Mouse (Mus musculus) left cerebral cortex, postnatal 4 days (tissue): ENCODE results near the gene Adcy3. TPM values are rescaled to one million over a fixed set of nuclear protein-coding genes. Genes with fewer than 3 reads are reported as not detected.

ENCODE experiments used
- DNase-seq: peaks from one replicate; pipeline ENCODE4 v3.0.0-alpha.2; 2022
- intact Hi-C: fragments of 180-260 bp; cut with DNase I; formaldehyde crosslinking; loops from one replicate; pipeline ENCODE4 v1.15.1; 2025
- total RNA-seq, 2 experiments: library from RNA; stranded (reverse); gene quantifications; 2 replicates each; pipeline ENCODE4 v1.2.3; 2021

The Adcy3 gene
- total RNA-seq, 2 experiments from 2014 or later: 42.4 to 43.0 TPM

DNA sequence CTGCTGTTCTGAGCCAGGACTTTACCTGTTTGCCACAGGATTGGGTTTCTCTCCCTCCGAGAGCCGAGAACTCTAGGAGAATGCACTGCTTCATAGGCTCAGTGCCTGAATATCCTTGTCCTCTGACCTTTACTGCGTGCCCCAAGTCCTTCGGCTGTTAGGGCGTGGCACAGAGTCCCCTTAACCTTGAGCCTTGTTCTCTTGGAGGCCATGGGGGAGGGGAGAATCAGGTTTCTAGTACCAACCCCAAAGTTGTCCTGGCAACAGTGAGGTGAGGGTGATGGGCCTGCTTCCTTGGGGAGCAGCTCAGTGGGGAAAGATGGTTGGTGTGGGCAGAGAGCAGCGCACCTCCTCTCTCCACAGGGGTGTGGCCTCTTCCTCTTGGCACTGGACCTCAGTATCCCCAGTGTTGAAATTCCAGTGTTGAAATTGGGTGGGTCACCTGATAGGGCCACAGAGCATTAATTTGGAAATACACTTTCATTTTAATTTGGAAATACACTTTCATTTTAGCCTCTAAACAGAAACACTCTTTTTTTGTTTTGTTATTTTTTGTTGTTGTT lies 46.8 kb downstream of the Adcy3 start:
- intact Hi-C loops: no loop called here
- no peak for DNase-seq

GRCm38 (mm10) chr12:4180507-4180906 lies 47.6 kb downstream of the Adcy3 start:
- DNase-seq: no peak
- intact Hi-C loops: no loop called here

- intact Hi-C loops: no loop called here
- no peak for DNase-seq
Observed at GRCm38 (mm10) chr12:4184648-4185047, 51.7 kb downstream of the Adcy3 start.

GRCm38 (mm10) chr12:4188171-4189059 lies 55.5 kb downstream of the Adcy3 start:
- DNase-seq: peak; percentile 78
- intact Hi-C loops: no loop called here

DNA sequence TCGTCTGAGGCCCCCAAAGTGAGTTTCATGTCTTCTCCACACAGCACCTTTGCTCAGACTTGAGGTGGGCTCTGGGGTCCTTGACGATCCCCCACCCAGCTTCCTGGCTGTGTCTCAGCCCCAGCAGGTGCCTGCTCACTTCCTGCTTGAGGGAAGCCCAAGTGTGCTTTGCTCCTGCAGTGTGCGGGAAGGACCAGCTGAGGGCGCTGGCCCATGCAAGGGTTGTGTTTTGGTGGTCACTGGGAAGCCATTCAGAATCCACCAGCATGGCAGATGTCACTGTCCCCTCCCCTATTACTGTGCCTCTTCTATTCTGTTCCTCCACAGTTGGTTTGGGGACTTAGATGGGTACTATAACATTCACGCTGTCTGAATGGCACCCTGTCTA lies 56.2 kb downstream of the Adcy3 start:
- DNase-seq: peak; percentile 48
- intact Hi-C loops: no loop called here

DNA sequence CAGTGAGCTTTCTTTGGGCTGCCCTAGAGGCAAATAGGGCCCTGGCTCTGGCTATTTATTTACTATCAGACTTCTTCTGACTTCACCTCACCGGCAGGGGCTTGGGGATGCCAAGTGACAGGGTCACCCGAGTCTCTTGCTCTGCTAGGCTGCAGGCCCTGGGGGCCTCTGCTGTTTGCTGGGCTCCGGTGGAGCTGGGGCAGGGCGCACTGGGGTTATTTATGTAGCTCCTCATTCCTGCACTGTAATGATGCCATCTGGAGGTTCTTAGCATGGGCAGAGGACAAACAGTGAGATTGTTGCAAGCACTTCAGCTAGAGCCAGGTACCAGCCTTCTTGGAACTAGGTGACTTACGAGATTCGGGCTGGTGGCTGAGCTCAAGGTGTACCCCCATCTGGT lies 59.6 kb downstream of the Adcy3 start:
- intact Hi-C loops: no loop called here
- no peak for DNase-seq

DNA sequence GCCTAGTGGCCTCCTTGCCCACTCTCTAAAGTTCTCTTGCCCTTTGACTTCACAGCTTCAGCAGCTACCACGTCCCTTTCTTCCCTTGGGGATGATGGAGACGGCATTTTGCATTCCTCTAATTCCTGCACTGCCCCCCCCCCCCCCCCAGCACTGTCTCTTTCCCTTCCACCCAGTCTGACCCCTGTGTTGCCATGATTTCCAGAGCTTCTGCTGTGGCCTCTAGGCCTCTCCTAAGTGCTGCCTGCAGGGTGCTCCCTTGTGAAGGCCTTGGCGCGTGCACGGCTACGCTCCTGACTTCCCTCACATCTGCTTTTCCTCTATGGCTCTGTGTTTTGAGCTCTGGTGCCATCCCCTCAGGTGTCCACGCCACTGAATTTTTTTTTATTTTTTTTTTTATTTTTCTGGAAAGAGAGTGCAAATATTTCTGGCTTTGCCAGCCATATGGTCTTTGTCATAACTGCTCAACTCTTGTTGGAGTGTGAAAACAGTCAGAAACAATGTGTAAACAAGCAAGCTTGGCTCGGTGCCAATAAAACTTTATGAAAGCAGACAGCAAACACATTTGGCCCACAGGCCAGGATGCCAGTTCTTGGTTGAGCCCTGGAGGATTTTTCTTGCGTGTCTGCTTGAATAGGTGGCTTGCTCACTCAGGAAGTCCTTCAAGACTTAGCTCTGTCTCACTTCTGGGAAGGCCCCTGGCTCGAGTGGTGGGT lies 60.3 kb downstream of the Adcy3 start:
- no peak for DNase-seq
- intact Hi-C loops: no loop called here

DNA sequence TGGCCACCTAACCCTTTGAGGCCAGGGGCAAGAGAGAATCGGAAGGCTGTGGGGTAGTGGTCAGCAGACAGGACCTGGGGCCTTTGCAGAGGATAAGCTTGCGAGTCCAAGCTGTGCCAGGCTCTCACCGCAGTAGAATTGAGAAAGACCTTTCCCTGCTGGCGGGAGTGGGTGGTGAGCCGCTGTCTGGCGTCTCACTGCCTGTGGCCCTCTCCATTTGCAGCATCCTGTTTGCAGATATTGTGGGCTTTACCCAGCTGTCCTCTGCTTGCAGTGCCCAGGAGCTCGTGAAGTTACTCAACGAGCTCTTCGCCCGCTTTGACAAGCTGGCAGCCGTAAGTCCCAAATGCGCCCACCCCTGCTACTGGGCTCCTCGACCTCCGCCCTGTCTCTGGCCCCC lies 61.7 kb downstream of the Adcy3 start:
- intact Hi-C loops: no loop called here
- DNase-seq: no peak

DNA sequence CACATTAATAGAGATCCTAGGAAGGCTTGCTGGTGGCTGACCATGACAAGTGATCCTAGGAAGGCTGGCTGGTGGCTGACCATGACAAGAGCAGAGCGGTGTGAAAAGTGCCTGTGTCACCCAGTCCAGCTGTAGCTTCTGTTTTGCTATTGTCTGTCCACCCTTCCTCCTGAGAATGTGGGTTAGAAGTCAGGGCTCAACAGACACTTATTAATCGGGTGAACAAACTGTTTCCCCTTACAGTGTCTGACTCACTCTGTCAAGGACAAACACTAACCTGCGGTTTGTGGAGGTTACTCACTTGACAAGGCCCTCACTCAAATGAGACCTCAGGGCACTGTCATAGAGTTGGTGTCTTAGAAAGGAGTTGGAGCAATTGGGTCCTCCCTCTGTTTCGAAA lies 65.8 kb downstream of the Adcy3 start:
- intact Hi-C loops: no loop called here
- DNase-seq: no peak

GRCm38 (mm10) chr12:4199271-4199670 lies 66.4 kb downstream of the Adcy3 start:
- intact Hi-C loops: no loop called here
- no peak for DNase-seq

GRCm38 (mm10) chr12:4201454-4202200 lies 68.7 kb downstream of the Adcy3 start:
- DNase-seq: peak; percentile 35
- intact Hi-C loops: no loop called here

DNA sequence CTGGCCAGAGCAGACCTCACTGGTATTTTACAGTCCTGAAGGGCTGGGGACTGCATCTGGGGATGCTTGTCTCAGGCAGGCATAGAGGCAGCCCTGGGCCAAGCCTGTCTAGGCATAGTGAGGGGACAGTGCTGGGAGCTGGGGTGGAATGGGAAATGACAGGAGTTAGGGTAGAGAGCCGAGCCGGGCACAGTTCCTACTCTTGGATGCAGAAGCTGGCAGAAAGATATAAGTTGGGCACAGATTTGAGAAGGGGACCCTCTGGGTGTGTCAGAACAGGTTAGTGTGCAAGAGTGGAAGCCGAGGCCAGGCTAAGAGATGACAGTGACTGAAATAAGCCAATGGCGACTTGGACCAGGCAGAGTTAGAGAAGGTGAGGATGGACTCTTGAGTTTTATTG lies 69.3 kb downstream of the Adcy3 start:
- intact Hi-C loops: no loop called here
- DNase-seq: peak; percentile 40

- intact Hi-C loops: no loop called here
- DNase-seq: no peak
Observed at GRCm38 (mm10) chr12:4206106-4206505, 73.2 kb downstream of the Adcy3 start.

DNA sequence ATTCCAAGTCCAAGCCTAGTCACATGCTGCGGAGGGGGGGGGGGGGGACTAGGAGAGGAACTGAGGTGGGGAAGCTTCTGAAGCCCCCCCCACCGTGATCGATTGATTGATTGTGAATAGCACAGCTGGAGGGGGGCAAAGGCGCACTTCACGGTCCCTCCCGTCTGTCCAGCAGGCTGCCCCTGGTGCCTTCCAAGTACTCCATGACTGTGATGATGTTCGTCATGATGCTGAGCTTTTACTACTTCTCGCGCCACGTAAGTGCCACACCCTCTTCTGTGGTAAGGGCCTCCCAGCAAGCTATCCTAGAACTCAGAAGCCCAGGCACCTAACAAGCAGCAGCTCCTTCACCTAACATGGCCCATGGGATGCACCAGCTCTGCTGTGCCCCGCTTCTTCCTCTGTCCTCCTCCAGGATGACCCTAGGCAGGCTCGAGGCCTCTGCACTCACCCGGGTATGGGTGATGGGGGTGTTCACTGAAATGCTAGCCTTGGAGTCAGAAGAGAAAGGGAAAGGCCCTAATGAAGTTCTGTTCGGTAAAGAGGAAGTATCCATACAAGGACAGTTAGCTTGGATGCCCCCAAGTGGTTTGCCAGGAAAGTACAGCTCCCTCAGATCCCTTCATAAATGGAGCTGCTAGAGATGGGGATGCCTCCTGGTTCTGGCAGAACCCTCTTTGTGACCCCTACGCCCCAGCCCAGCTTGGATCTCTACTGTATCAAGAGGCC lies 75.7 kb downstream of the Adcy3 start:
- peak; percentile 67 for DNase-seq
- intact Hi-C loops: no loop called here

DNA sequence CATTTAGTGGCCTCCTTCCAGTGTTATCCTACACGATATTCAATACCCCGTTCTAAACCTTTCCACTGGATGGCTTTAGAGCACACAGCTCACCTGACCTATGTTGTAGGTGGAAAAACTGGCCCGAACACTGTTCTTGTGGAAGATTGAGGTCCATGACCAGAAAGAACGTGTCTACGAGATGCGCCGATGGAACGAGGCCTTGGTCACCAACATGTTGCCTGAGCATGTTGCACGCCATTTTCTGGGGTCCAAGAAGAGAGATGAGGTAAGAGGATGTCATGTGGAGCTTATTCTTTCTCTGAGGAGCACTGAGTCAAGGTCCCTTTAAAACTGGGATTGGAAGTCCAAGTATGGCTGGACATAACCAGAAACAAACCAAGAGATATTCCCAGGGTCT lies 76.3 kb downstream of the Adcy3 start:
- DNase-seq: no peak
- intact Hi-C loops: no loop called here

DNA sequence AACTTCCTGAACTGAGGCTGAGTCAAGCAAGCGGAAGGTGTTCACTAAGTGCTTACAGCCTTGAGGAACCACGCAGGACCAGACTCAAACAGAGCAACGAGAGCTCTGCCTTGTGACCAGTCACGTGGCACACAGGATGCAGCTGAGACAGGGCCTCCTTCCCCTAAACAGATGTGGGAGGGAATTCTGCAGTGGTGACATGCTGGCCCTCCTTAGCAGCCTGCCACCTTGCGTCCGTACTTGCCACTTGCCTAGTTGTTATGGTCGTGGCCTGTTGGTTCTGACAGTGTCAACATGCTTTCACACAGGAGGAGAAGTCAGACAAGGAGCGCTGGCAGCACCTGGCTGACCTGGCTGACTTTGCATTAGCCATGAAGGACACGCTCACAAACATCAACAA lies 78.3 kb downstream of the Adcy3 start:
- no peak for DNase-seq
- intact Hi-C loops: loop anchor here (5.0 kb wide), 1 partner anchor 104 kb away; no protein-coding TSS in a partner anchor

- DNase-seq: no peak
- intact Hi-C loops: loop anchor here (5.0 kb wide), 1 partner anchor 106 kb away; no protein-coding TSS in a partner anchor
Observed at GRCm38 (mm10) chr12:4212908-4213307, 80.0 kb downstream of the Adcy3 start.

DNA sequence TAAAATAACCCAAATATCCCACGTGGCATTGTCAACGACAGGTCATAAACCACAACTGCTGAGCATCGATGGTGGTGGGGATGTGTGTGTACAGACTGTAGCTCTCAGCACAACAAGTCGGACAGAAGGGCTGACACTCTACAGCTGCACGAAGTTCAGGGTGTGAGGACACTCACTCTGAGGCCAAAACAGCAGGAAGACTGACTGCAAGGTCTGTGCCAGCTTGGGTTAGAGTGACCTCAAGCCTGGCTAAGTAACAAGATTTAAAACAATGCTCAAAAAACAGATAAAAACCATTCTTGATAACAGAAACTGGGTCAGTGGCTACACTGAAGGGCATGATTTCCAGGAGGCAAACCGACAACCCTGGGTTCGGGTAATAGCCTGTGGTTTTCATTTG lies 97.3 kb downstream of the Adcy3 start:
- no peak for DNase-seq

GRCm38 (mm10) chr12:4232777-4233176 lies 99.9 kb downstream of the Adcy3 start:
- intact Hi-C loops: no loop called here
- no peak for DNase-seq

More for the DNA sequence above, 97.3 kb downstream of the Adcy3 start:
- intact Hi-C loops: no loop called here
